Mouse (Mus musculus) ES-Bruce4 (cell line): Measurements from ENCODE around the gene Usp12.

ENCODE experiments used
- CTCF ChIP-seq: IDR thresholded peaks from one replicate; pipeline ENCODE4 v1.8.1; 2011; ENCODE audit warnings: low read depth, low read length
- POLR2A ChIP-seq: IDR thresholded peaks from one replicate; pipeline ENCODE4 v1.8.1; 2011; ENCODE audit warnings: low read length; ENCODE audit not compliant: insufficient read depth

- TF ChIP-seq CTCF (no peak), POLR2A (no peak)
Measured at GRCm38 (mm10) chr5:146794853-146795252, at the start of gene Usp12.
